Mouse (Mus musculus) neutrophil, adult 83 days (primary cell): ENCODE results near the gene Awat1. TPM values are rescaled to one million over a fixed set of nuclear protein-coding genes. Genes with fewer than 3 reads are reported as not detected.

Experiments
- total RNA-seq, 2 experiments: library from RNA; stranded (reverse); gene quantifications; one replicate each; pipeline ENCODE4 v1.2.4; 2023

Gene Awat1
- total RNA-seq: 1 to 10 TPM in 1 of 2 experiments, under 1 TPM in 1; 0.81 to 1.2 TPM

DNA sequence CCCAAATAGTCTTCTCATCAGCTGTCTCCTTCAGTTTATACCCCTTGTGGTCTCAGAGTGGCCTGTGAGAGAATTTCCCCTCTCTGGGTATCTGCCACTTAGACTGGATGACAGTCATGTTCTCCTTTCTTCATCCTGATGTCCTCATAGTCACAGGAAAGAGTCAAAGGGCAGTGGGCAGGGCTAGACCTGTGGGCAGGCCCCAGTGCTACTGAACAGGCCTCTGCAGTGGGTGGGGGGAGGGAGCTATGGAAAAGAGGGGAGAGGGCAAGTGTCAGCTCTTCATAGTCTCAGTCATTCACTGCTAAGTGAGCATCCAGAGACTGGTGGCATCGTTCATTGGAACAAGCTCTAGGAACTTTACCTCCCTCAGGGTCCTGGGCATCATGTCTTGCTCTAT, at the start of gene Awat1:
TSS of gene Awat1 (plus strand) at position 301 of the 400 bp plus-strand sequence.

DNA sequence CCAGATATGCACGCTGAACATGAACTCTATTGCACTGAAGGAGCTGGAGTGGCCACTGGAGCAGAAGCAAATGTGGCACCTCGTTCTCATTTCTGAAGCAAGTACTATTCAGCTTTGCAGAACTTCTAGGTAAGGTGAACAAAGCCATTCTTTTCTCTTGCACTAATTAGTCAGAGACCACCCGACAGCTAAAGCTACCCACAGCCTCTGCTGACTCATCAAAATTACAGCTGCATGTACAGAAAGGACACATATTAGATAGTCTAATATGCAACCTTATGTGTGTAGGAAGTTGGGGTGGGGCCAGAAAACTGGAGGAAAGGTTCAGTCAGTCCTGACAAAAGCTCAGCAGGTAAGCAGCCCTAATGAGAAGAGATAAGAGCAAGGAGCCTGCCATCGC, 47.6 kb upstream of the Awat1 start, which contains the start of gene Dgat2l6:
TSS of gene Dgat2l6 (plus strand) at position 368 of the 400 bp plus-strand sequence.

DNA sequence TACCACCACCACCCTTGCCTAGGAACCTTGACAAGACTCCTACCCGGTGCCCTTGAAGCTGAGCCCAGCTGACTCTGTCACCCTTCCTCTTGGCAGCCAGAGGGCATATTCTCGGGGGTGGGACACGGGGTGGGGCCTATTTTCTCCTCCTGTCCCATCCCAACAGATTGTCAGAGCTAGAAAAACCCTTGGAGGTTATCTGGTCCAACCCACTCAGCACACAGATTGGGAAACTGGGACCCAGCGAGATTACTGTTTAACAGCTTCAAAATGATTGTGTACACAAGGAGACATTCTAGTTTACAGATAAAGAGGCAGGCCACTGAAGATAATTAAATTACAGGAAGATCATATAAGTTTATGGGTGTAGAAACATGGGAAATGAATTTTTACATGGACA, 22.7 kb downstream of the Awat1 start, which contains the start of gene P2ry4:
TSS of gene P2ry4 (minus strand) at position 79 of the 400 bp plus-strand sequence.

GRCm38 (mm10) chrX:100605314-100605713, 33.3 kb downstream of the Awat1 start, which contains the start of gene Arr3:
Gene Arr3, plus strand, starts transcription at chrX:100605497.

DNA sequence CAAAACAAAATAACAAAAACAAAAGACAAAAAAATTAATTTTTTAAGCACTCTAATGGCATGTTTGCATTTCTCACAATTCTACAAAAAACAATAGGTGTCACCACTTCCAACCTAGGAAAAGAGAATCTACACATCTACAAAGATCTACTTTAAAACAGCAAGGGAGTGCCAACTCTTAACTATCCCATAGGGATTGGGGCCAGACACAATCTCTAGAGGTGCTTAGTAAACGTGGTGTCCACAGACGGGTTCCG, 53.4 kb downstream of the Awat1 start, which contains the start of gene Kif4:
TSS of gene Kif4 (plus strand) at position 192 of the 256 bp plus-strand sequence.

DNA sequence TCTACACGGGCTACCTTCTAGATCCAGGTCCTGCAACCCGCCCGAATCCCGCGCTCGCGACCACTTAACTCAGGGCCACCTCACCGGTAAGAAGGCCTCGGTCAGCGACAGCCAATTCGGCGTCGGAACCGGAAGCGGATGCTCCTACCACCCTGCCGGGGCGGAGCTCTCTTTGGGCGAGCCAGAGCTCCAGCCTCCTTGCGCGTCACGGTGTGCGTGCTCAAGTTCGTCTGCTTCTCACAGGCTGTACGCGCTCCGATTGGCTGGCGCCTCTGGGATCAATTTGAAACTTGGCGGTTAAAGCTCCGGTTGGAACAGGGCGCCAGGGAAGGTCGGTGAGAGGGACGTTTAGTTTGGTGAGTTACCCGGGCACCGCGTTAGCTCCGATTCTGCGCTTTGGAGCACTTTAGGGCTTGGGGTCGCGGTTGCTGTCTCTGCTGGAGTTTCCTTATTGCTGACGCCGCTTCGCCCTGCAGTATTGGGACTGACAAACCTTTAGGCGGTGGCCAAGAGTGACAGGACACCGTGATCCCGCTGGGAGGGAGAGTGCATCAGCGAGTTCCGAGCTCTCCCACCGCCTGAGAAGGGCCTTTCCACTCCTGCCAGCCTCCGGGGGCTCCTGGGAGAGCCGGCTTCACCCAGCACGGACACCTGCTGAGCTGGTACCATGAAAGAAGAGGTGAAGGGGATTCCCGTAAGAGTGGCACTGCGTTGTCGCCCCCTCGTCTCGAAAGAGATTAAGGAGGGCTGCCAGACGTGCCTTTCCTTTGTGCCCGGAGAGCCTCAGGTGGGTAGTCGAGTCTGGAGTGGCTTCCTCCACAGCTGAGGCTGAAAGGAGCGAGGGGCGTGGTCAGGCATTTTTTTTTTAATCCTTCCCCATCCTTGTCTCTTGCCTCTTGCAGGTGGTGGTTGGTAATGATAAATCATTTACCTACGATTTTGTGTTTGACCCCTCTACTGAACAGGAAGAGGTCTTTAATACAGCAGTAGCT, 54.0 kb downstream of the Awat1 start, which contains the start of gene Pdzd11:
TSS of gene Pdzd11 (minus strand) at position 767 of the 992 bp plus-strand sequence.

Other genes starting within 250 kb of the Awat1 start
- not detected for gene Otud6a, start 143.2 kb upstream of the Awat1 start, total RNA-seq
- under 1 TPM in 1 of 2 experiments, not detected in 1; 0.24 TPM for gene Awat2, start 129.5 kb upstream of the Awat1 start, total RNA-seq
- 10 to 100 TPM; 33.4 to 33.9 TPM for gene Igbp1, start 78.0 kb upstream of the Awat1 start, total RNA-seq
- not detected for gene Dgat2l6, start 47.4 kb upstream of the Awat1 start, total RNA-seq
- not detected for gene P2ry4, start 22.6 kb downstream of the Awat1 start, total RNA-seq
- gene Arr3, start 33.2 kb downstream of the Awat1 start, total RNA-seq: not detected
- 10 to 100 TPM; 22.5 to 24.8 TPM for gene Kif4, start 53.5 kb downstream of the Awat1 start, total RNA-seq
- 10 to 100 TPM; 18.7 to 25.6 TPM for gene Pdzd11, start 54.3 kb downstream of the Awat1 start, total RNA-seq
- 1 to 10 TPM in 1 of 2 experiments, not detected in 1; 1.0 TPM for gene Gdpd2, start 157.6 kb downstream of the Awat1 start, total RNA-seq
- 1 to 10 TPM; 1.3 to 2.3 TPM for gene Dlg3, start 195.5 kb downstream of the Awat1 start, total RNA-seq